Mouse (Mus musculus): ENCODE data around the gene Gsdma.

- TF ChIP-seq CTCF (IDR thresholded peaks at IDR 0.05; ENCODE audit: low read depth) (no peak), EP300 (IDR thresholded peaks at IDR 0.05; ENCODE audit: low read depth) (no peak)
Measured at GRCm38 (mm10) chr11:98707401-98708281, 43.5 kb downstream of the Gsdma start.

Data from heart, postnatal 0 days (tissue).